Mouse (Mus musculus): Measurements from ENCODE around the gene Sirt1.
"Not testable (repeated sequence)": the region's sequence is repeated elsewhere in the genome, so short reads cannot be mapped to it uniquely, and the experiment has no call there.

Gene Sirt1

GRCm38 (mm10) chr10:63381498-63382280 is at the start of gene Sirt1:
TSS of gene Sirt1 (minus strand) at chr10:63381704.
- DNase-seq (ENCODE audit: low read depth, low spot score), result peak; percentile 49

GRCm38 (mm10) chr10:63429785-63430305 is 48.3 kb upstream of the Sirt1 start, which contains the start of gene Ctnna3:
TSS of gene Ctnna3 (plus strand) at chr10:63430098.
- DNase-seq (ENCODE audit: low read depth, low spot score), result peak; percentile 99

- DNase-seq (ENCODE audit: low read depth, low spot score), result peak; percentile 98
These were observed 47.9 kb upstream of the Sirt1 start for GRCm38 (mm10) chr10:63429380-63429779.

GRCm38 (mm10) chr10:63429023-63429340 is 47.5 kb upstream of the Sirt1 start:
- no peak for DNase-seq (ENCODE audit: low read depth, low spot score)

GRCm38 (mm10) chr10:63428243-63429022 is 46.9 kb upstream of the Sirt1 start:
- DNase-seq (ENCODE audit: low read depth, low spot score), result peak; percentile 76

GRCm38 (mm10) chr10:63427146-63427545 is 45.6 kb upstream of the Sirt1 start:
- DNase-seq (ENCODE audit: low read depth, low spot score), result no peak

GRCm38 (mm10) chr10:63424475-63424814 is 42.9 kb upstream of the Sirt1 start:
- peak; percentile 65 for DNase-seq (ENCODE audit: low read depth, low spot score)

GRCm38 (mm10) chr10:63423591-63424474 is 42.3 kb upstream of the Sirt1 start:
- no peak for DNase-seq (ENCODE audit: low read depth, low spot score)

GRCm38 (mm10) chr10:63422736-63422992 is 41.2 kb upstream of the Sirt1 start:
- no peak for DNase-seq (ENCODE audit: low read depth, low spot score)

- DNase-seq (ENCODE audit: low read depth, low spot score), result peak; percentile 43
These were observed 40.5 kb upstream of the Sirt1 start, which contains the start of gene Gm7075 for GRCm38 (mm10) chr10:63421739-63422735. TSS of gene Gm7075 (minus strand) at chr10:63421789.

- DNase-seq (ENCODE audit: low read depth, low spot score), result no peak
These were observed 35.6 kb upstream of the Sirt1 start for GRCm38 (mm10) chr10:63417061-63417460.

- no peak for DNase-seq (ENCODE audit: low read depth, low spot score)
These were observed 34.3 kb upstream of the Sirt1 start for GRCm38 (mm10) chr10:63415850-63416249.

- no peak for DNase-seq (ENCODE audit: low read depth, low spot score)
These were observed 33.8 kb upstream of the Sirt1 start for GRCm38 (mm10) chr10:63415287-63415686.

GRCm38 (mm10) chr10:63412756-63413155 is 31.3 kb upstream of the Sirt1 start:
- DNase-seq (ENCODE audit: low read depth, low spot score), result no peak

- DNase-seq (ENCODE audit: low read depth, low spot score), result not testable (repeated sequence)
These were observed 30.2 kb upstream of the Sirt1 start for GRCm38 (mm10) chr10:63411674-63412073.

- DNase-seq (ENCODE audit: low read depth, low spot score), result peak; percentile 35
These were observed 28.9 kb upstream of the Sirt1 start for GRCm38 (mm10) chr10:63410162-63410956.

GRCm38 (mm10) chr10:63403636-63404035 is 22.1 kb upstream of the Sirt1 start:
- DNase-seq (ENCODE audit: low read depth, low spot score), result no peak

GRCm38 (mm10) chr10:63402731-63403504 is 21.4 kb upstream of the Sirt1 start:
- peak; percentile 87 for DNase-seq (ENCODE audit: low read depth, low spot score)

- DNase-seq (ENCODE audit: low read depth, low spot score), result no peak
These were observed 15.5 kb upstream of the Sirt1 start for GRCm38 (mm10) chr10:63396963-63397362.
